Mouse (Mus musculus): Measurements from ENCODE around the gene Lhpp. TPM values are rescaled to one million over a fixed set of nuclear protein-coding genes. Genes with fewer than 3 reads are reported as not detected.

Lhpp gene
- polyA plus RNA-seq, 1 experiment from 2014 or later: 23.6 TPM

DNA sequence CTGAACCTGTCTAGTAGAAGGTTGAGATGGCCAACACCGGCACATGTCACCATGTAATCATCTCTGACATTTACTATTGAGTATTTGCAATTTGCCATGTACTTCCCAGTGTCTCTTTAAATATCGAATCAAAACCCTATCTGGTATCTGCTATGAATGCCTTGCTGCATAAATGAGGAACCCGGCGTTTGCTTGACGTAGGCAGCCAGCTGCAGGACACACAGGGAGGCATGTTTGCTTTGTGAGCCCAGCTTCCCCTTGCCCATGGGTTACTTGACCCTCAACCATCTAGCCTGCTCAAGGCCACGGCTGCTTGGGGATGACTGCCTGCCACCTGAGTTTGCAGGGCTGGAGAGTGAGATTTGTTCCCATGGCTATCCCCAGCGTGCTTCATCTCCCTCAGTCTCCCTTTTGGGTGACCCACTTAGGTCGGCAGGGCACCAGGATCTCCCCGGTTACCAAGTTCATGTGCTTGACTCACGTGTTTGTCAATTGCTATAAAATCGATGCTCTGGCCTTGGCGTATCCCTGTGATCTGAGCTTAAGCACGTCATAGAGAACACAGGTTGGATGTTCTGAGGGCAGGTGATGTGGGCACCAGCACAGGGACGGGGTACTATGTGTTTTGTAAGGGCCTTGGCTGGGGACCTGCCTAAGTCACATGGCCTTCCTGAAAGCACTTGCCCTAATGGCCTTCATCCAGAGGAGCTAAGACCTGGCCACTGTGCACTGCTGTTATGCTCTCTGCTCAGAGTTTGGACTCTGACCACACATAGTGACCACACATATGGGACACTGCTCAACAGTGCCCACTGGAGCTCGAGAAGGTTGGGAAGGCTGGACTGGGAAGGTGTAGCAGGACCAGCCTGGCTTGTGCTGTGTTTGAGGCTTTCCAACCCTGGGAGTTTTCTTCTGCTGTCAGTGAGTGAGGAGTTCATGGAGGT is 9.8 kb downstream of the Lhpp start:
- H3K27ac ChIP-seq (ENCODE audit: poor library complexity, severe bottlenecking): no peak overlapping the region
- no peak overlapping the region for H3K4me3 ChIP-seq
- H3K4me2 ChIP-seq: no peak overlapping the region
- H3K9me3 ChIP-seq (replicated peaks): no peaks in the 10 kb centered on the region
- no peak for ATAC-seq (ENCODE audit: insufficient number of reproducible peaks, low FRiP score)
- H3K27me3 ChIP-seq (replicated peaks): no peaks in the 10 kb centered on the region
- no peak overlapping the region for H3K9ac ChIP-seq
- H3K36me3 ChIP-seq: no peaks in the 10 kb centered on the region
- WGBS: 86% methylated on average over 15 of the region's 15 CpGs
- peaks cover 10% of the 10 kb centered on the region for H3K4me1 ChIP-seq (replicated peaks)

DNA sequence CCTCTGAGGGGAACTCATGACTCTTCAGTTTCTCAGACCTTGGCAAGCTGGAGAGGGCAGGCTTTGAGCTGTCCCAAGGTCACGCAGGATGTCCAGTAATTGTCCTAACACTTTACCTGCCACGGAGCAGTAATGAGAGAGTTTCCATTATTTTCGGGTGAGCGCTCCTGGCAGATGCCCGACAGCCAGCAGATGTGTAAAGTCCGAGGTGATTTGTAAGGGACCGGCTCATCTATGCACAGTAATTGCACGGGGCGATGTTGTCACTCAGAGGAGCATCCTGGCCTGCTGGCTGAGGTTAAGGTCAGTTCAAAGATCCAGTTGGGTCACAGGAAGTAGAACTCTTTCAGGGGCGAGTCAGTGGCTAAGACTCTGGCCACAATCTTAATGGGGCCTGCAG is 13.7 kb downstream of the Lhpp start:
- no peak overlapping the region for H3K4me2 ChIP-seq
- 73% methylated on average over 10 of the region's 10 CpGs for WGBS
- H3K9ac ChIP-seq: 0 out of 2 replicates have a peak overlapping the region, but pooled peaks have one; percentile 4
- ATAC-seq (ENCODE audit: insufficient number of reproducible peaks, low FRiP score): no peak
- H3K27ac ChIP-seq (ENCODE audit: poor library complexity, severe bottlenecking): no peak overlapping the region
- no peaks in the 10 kb centered on the region for H3K36me3 ChIP-seq
- H3K4me1 ChIP-seq (replicated peaks): peaks cover 16% of the 10 kb centered on the region
- no peak overlapping the region for H3K4me3 ChIP-seq
- H3K27me3 ChIP-seq (replicated peaks): no peaks in the 10 kb centered on the region
- H3K9me3 ChIP-seq (replicated peaks): no peaks in the 10 kb centered on the region

DNA sequence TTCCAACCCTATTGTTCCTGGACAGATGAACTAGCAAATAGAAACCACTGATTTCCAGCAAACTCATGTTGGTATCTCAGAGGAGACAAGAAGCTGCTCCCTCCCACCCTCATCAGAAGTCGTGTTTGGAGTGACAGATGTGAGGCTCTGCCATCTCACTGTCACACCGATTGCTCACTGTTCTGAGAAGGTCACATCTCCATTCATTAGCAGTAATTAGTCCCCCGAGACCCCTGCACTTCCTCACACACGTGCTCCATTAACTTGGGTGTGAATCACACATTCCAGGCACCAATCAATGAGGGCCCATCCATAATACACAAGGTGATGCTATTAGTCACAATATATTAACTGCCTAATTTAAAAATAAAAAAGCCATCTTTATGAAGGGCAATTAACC is 15.7 kb downstream of the Lhpp start:
- WGBS: 60% methylated on average over 4 of the region's 4 CpGs
- Histone ChIP-seq H3K4me3 (no peak overlapping the region), H3K4me2 (no peak overlapping the region), H3K36me3 (no peaks in the 10 kb centered on the region), H3K9ac (no peak overlapping the region), H3K27me3 (replicated peaks) (no peaks in the 10 kb centered on the region), H3K9me3 (replicated peaks) (no peaks in the 10 kb centered on the region), H3K4me1 (replicated peaks) (peaks cover 16% of the 10 kb centered on the region), H3K27ac (ENCODE audit: poor library complexity, severe bottlenecking) (no peak overlapping the region)
- ATAC-seq (ENCODE audit: insufficient number of reproducible peaks, low FRiP score): no peak

DNA sequence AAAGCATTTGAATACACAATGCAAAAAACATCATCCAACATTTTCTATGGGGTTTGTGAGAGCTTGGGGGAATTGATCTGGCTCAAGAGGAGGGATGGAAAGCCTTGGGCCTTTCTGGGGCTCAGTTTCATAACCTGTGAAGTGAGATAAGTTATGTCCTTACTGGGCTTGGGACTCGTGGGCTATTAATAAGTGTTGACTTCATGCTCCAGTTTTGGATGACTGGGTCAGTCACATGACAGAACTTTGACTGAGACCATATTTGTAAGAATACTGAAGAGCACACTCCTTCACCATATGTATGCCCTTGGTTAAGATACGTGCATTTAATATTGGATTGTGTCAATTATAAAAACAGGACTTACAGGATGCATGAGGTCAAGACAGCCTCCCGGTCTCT is 17.0 kb downstream of the Lhpp start:
- H3K27me3 ChIP-seq (replicated peaks): no peaks in the 10 kb centered on the region
- H3K4me2 ChIP-seq: no peak overlapping the region
- H3K27ac ChIP-seq (ENCODE audit: poor library complexity, severe bottlenecking): peak overlapping the region; percentile 67
- no peak overlapping the region for H3K9ac ChIP-seq
- H3K4me1 ChIP-seq (replicated peaks): peaks cover 16% of the 10 kb centered on the region
- no peaks in the 10 kb centered on the region for H3K9me3 ChIP-seq (replicated peaks)
- 56% methylated on average over 3 of the region's 3 CpGs for WGBS
- ATAC-seq (ENCODE audit: insufficient number of reproducible peaks, low FRiP score): 0 out of 2 replicates have a peak, but pooled peaks have one; percentile 35
- no peaks in the 10 kb centered on the region for H3K36me3 ChIP-seq
- H3K4me3 ChIP-seq: no peak overlapping the region

DNA sequence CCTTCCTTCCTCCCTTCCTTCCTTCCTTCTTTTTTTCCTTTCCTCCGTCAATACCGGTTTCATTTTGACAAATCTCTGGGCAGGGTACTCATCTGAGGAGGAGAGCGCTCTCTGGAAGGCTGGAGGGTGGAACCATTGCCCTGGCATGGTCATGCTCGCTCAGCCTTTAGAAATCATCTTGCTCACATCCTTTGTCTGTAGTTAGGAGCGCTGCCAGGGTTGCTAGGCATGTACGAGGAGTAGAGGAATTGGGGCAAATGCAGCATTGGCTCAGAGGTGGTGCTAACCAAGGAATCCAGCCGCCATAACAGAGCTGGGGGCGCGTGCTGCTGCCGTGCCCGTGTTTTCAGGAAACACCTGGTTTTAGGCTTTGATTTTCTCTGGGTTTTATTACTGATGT is 20.9 kb downstream of the Lhpp start:
- Histone ChIP-seq H3K27me3 (replicated peaks) (no peaks in the 10 kb centered on the region), H3K9me3 (replicated peaks) (no peaks in the 10 kb centered on the region), H3K4me2 (no peak overlapping the region), H3K9ac (no peak overlapping the region), H3K27ac (ENCODE audit: poor library complexity, severe bottlenecking) (no peak overlapping the region), H3K4me3 (no peak overlapping the region), H3K4me1 (replicated peaks) (peaks cover 9% of the 10 kb centered on the region; the same call in 1 of the 2 replicates), H3K36me3 (no peaks in the 10 kb centered on the region)
- 77% methylated on average over 11 of the region's 11 CpGs for WGBS
- ATAC-seq (ENCODE audit: insufficient number of reproducible peaks, low FRiP score): no peak

DNA sequence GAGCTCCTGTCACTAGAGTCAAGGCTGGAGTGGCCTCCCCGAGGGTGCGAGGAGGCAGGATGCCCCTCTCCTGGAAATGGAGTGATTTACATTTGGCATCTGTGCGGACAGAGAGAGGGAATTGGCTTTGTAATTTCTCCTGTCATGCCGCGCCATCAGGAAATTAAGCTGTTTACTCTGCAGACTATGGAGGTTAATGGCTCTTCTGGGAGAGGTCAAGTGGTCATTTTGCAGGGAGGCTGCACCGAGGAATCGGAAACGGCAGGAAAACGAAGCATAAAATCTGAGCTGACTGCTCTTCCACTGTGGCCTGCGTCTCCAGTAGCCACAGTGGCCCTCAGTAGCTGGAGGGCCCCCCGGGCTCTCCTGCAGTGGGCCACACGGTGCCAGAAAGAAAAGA is 26.9 kb downstream of the Lhpp start:
- no peak for ATAC-seq (ENCODE audit: insufficient number of reproducible peaks, low FRiP score)
- 56% methylated on average over 12 of the region's 12 CpGs for WGBS
- no peaks in the 10 kb centered on the region for H3K27me3 ChIP-seq (replicated peaks)
- no peaks in the 10 kb centered on the region for H3K4me1 ChIP-seq (replicated peaks)
- H3K4me2 ChIP-seq: no peak overlapping the region
- no peak overlapping the region for H3K27ac ChIP-seq (ENCODE audit: poor library complexity, severe bottlenecking)
- no peaks in the 10 kb centered on the region for H3K9me3 ChIP-seq (replicated peaks)
- H3K4me3 ChIP-seq: no peak overlapping the region
- no peak overlapping the region for H3K9ac ChIP-seq
- no peaks in the 10 kb centered on the region for H3K36me3 ChIP-seq

DNA sequence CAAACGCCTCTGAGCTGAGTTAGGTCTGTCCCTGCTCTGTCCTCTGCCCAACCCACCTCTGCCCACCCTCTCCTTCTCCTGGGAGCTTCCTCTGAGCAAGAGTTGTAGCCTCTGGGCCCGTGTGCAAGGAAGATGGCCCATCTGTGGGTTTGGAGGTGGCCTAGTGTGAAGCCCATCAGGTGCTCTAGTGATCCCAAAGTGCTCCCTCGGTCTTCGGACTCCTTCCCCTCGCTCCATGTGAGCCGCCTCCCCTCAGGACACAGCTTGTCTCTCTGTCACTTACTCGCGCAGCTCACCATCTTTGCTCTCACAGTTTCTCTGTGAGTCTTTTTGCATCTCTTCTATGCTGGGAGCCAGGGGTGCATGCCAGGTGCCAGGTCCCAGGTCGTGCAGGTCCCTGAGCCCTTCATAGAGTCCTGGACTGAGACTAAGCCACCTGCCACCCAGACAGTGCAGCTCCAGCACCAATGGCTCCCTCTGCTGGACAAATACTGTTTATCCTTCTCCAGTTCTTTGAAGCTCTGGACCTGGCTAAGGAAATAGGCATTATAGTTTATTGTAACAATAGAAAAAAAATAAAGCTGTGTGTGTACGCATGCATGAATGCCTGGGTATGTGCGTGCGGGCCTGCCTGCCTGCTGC is 28.1 kb downstream of the Lhpp start:
- H3K4me2 ChIP-seq: no peak overlapping the region
- no peaks in the 10 kb centered on the region for H3K27me3 ChIP-seq (replicated peaks)
- WGBS: 60% methylated on average over 12 of the region's 12 CpGs
- no peak overlapping the region for H3K9ac ChIP-seq
- H3K9me3 ChIP-seq (replicated peaks): no peaks in the 10 kb centered on the region
- H3K36me3 ChIP-seq: 0 out of 2 replicates have a peak, but pooled peaks cover 4% of the 10 kb centered on the region
- no peak overlapping the region for H3K27ac ChIP-seq (ENCODE audit: poor library complexity, severe bottlenecking)
- no peak overlapping the region for H3K4me3 ChIP-seq
- ATAC-seq (ENCODE audit: insufficient number of reproducible peaks, low FRiP score): peak; percentile 36; the same call in 1 of the 2 replicates
- no peaks in the 10 kb centered on the region for H3K4me1 ChIP-seq (replicated peaks)

DNA sequence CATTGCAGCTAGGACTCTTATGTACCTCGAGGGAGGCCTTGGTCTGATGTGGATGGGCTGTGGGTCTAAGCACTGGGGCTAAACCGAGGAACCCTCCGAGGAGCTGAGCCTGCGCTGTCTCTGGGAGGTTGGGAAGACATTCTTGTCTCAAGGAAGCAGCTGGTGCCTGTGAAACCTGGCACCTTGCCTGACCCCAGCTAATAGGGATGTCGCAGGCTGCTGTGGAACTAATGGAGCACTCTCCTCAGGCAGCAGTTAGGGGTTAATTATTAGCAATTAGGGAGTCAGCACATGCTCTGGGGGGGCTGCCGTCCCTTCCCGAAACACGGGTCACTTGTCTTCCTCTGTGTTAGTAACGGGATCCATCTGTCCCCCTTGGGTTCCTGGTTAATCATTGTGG is 30.5 kb downstream of the Lhpp start:
- Histone ChIP-seq H3K36me3 (0 out of 2 replicates have a peak, but pooled peaks cover 8% of the 10 kb centered on the region), H3K9me3 (replicated peaks) (no peaks in the 10 kb centered on the region), H3K4me3 (no peak overlapping the region), H3K27ac (ENCODE audit: poor library complexity, severe bottlenecking) (no peak overlapping the region), H3K4me1 (replicated peaks) (no peaks in the 10 kb centered on the region), H3K27me3 (replicated peaks) (no peaks in the 10 kb centered on the region), H3K4me2 (no peak overlapping the region), H3K9ac (no peak overlapping the region)
- 49% methylated on average over 9 of the region's 9 CpGs for WGBS
- ATAC-seq (ENCODE audit: insufficient number of reproducible peaks, low FRiP score): no peak

DNA sequence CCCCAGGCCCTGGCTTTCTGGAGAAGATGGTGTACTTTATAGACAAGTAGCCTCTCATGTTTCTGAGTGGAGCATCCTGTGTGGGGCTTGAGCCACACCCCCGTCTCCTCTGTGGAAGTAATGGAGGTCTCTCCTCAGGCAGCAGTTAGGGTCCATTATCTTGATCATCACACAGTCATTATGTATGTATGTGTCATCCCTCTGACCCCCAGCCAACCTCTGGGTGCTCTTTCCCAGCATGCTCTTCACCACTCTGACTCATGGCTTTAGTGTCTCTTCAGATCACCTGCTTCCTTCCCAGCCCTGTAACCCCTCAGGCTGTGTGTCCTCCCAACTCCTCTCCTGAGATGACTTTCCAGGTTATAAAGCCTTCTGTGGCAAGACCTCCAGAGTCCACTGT is 31.2 kb downstream of the Lhpp start:
- no peaks in the 10 kb centered on the region for H3K27me3 ChIP-seq (replicated peaks)
- H3K4me2 ChIP-seq: no peak overlapping the region
- H3K9ac ChIP-seq: no peak overlapping the region

DNA sequence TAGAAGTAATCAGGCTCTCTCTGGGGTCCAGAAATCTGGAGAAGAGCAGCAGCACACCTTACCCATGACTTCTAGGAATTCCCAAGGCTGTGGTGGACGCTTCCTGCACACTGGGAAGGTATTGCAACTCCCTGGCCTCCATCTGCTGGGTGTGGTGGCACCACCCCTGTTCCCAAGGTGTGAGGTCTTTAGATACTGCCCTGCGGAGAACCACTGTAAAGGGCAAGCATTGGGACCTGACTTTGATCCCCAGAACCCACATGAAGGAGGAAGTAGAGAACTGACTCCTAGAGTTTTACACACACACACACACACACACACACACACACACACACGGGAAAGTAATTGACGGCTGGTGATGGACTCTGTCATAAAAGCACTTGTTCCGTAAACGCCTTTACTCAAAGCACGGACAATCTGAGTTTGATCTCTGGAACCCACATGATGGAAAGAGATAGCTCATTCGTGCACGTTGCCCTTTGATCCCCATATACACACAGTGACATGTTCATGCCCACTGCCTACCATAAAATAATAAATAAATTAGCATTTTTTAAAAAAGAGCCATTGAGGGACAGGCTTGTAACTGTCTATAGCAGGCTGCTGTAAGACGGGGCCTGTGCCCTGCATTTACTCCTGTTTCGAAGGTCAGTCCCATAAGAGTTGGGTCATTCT is 34.3 kb downstream of the Lhpp start:
- Histone ChIP-seq H3K9me3 (replicated peaks) (no peaks in the 10 kb centered on the region), H3K27me3 (replicated peaks) (no peaks in the 10 kb centered on the region), H3K27ac (ENCODE audit: poor library complexity, severe bottlenecking) (no peak overlapping the region), H3K4me1 (replicated peaks) (no peaks in the 10 kb centered on the region), H3K4me3 (no peak overlapping the region), H3K36me3 (0 out of 2 replicates have a peak, but pooled peaks cover 8% of the 10 kb centered on the region), H3K9ac (no peak overlapping the region), H3K4me2 (no peak overlapping the region)
- 86% methylated on average over 11 of the region's 11 CpGs for WGBS
- no peak for ATAC-seq (ENCODE audit: insufficient number of reproducible peaks, low FRiP score)

More for the DNA sequence above, 31.2 kb downstream of the Lhpp start:
- H3K4me3 ChIP-seq: no peak overlapping the region
- no peak for ATAC-seq (ENCODE audit: insufficient number of reproducible peaks, low FRiP score)
- H3K9me3 ChIP-seq (replicated peaks): no peaks in the 10 kb centered on the region
- WGBS: 79% methylated on average over 1 of the region's 1 CpGs
- H3K27ac ChIP-seq (ENCODE audit: poor library complexity, severe bottlenecking): no peak overlapping the region
- H3K4me1 ChIP-seq (replicated peaks): no peaks in the 10 kb centered on the region
- H3K36me3 ChIP-seq: 0 out of 2 replicates have a peak, but pooled peaks cover 8% of the 10 kb centered on the region

DNA sequence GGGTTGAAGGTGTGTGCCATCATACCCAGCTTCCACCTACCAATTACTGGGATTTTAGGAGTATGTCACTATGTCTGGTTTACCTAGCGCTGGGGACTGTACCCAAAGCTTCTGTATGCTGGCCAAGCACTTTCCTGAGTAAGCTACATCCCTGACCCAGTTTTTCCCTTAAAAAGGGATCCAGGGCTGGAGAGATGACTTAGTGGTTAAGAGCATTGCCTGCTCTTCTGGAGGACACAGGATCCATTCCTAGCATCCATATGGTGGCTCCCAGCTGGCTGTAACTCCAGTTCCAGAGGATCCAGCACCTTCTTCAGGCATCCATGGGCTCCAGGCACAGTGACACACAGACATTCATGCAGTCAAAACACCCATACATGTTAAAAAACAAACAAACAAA is 36.1 kb downstream of the Lhpp start:
- Histone ChIP-seq H3K9ac (no peak overlapping the region), H3K9me3 (replicated peaks) (no peaks in the 10 kb centered on the region), H3K27me3 (replicated peaks) (no peaks in the 10 kb centered on the region), H3K4me2 (no peak overlapping the region), H3K27ac (ENCODE audit: poor library complexity, severe bottlenecking) (no peak overlapping the region), H3K36me3 (0 out of 2 replicates have a peak, but pooled peaks cover 8% of the 10 kb centered on the region), H3K4me3 (no peak overlapping the region), H3K4me1 (replicated peaks) (no peaks in the 10 kb centered on the region)
- ATAC-seq (ENCODE audit: insufficient number of reproducible peaks, low FRiP score): no peak
- 81% methylated on average over 1 of the region's 1 CpGs for WGBS

Measured in heart, embryonic 12.5 days (tissue).